Mouse (Mus musculus) limb, embryonic 14.5 days (tissue): ENCODE data around the gene Gm43951. TPM values are rescaled to one million over a fixed set of nuclear protein-coding genes. Genes with fewer than 3 reads are reported as not detected.

ENCODE experiments used
- ATAC-seq: fragments of 200-750 bp; cut with Nextera tagmentation; 2 replicates; pipeline ENCODE4 v1.8.0; 2017; ENCODE audit warnings: low read depth, moderate number of reproducible peaks, moderate TSS enrichment; ENCODE audit not compliant: low FRiP score
- DNase-seq: peaks from one replicate; pipeline ENCODE4 v3.0.0-alpha.2; 2015; ENCODE audit warnings: low spot score
- H3K27ac ChIP-seq: fragments of 300-500 bp; sonication (generic); replicated peaks from 2 replicates; pipeline ENCODE4 v1.5.1; 2014; ENCODE audit warnings: low read depth, mild to moderate bottlenecking, low read length, moderate library complexity, mixed read lengths
- H3K27me3 ChIP-seq: fragments of 300-500 bp; sonication (generic); 2 replicates; pipeline ENCODE4 v1.6.1; 2014; ENCODE audit warnings: low read length, mixed read lengths; ENCODE audit not compliant: control insufficient read depth, insufficient read depth
- H3K36me3 ChIP-seq: fragments of 300-500 bp; sonication (generic); 2 replicates; pipeline ENCODE4 v1.6.1; 2014; ENCODE audit warnings: mild to moderate bottlenecking, low read length, moderate library complexity, mixed read lengths; ENCODE audit not compliant: control insufficient read depth, insufficient read depth
- H3K4me1 ChIP-seq: fragments of 300-500 bp; sonication (generic); 2 replicates; pipeline ENCODE4 v1.6.1; 2014; ENCODE audit warnings: antibody characterized with exemption, low read length, mixed read lengths; ENCODE audit not compliant: control insufficient read depth, insufficient read depth
- H3K4me2 ChIP-seq: fragments of 300-500 bp; sonication (generic); replicated peaks from 2 replicates; pipeline ENCODE4 v1.6.1; 2014; ENCODE audit warnings: low read depth, mild to moderate bottlenecking, low read length, moderate library complexity; ENCODE audit not compliant: severe bottlenecking
- H3K4me3 ChIP-seq: fragments of 300-500 bp; sonication (generic); replicated peaks from 2 replicates; pipeline ENCODE4 v1.5.1; 2014; ENCODE audit warnings: low read length
- H3K9ac ChIP-seq: fragments of 300-500 bp; sonication (generic); 2 replicates; pipeline ENCODE4 v1.6.1; 2014; ENCODE audit warnings: mild to moderate bottlenecking, low read depth, low read length, moderate library complexity; ENCODE audit not compliant: severe bottlenecking
- H3K9me3 ChIP-seq: fragments of 300-500 bp; sonication (generic); 2 replicates; pipeline ENCODE4 v1.6.1; 2016; ENCODE audit warnings: low read length; ENCODE audit not compliant: control insufficient read depth
- POLR2A ChIP-seq: fragments of 200-500 bp; IDR thresholded peaks from 2 replicates; pipeline ENCODE4 v1.8.0; 2012; ENCODE audit warnings: inconsistent platforms, mild to moderate bottlenecking, moderate library complexity, borderline replicate concordance; ENCODE audit not compliant: insufficient read depth, insufficient read length; ENCODE audit errors: extremely low read depth
- WGBS: fragments of 180-500 bp; shearing (Covaris S2); extraction: QIAGEN DNeasy Blood & Tissue Kit; methylation state at CpG from one replicate; pipeline ENCODE4 v1.1.7; 2014; 5-methylcytosine and 5-hydroxymethylcytosine counted together
- polyA plus RNA-seq, 2 experiments: library from polyadenylated mRNA; depleted of rRNA in 1 of 2; stranded (reverse) in 1 of 2; unstranded in 1 of 2; fragments of >200 nt; fragmentation: Nextera tagmentation in 1 of 2; extraction: Ambion mirVana in 1 of 2; gene quantifications; 2 replicates each; pipeline versions ENCODE4 v1.2.1 to v1.2.3; 2012 to 2014

The Gm43951 gene
- polyA plus RNA-seq, 2 experiments = 0.12 to 2.4 TPM

- WGBS = 70% methylated on average over 2 of the region's 2 CpGs
- Histone ChIP-seq H3K9me3 (no peaks in the 10 kb centered on the region), H3K4me2 (no peak overlapping the region), H3K36me3 (peaks cover 71% of the 10 kb centered on the region), H3K4me3 (no peak overlapping the region), H3K27ac (no peak overlapping the region), H3K9ac (no peak overlapping the region), H3K4me1 (no peaks in the 10 kb centered on the region), H3K27me3 (no peaks in the 10 kb centered on the region)
- DNase-seq (no peak), ATAC-seq (no peak)
- no peak for TF ChIP-seq POLR2A
Measured at GRCm38 (mm10) chr11:72163198-72163597, 43.4 kb downstream of the Gm43951 start.

- ATAC-seq = no peak
Measured at GRCm38 (mm10) chr11:72156624-72157023, 50.0 kb downstream of the Gm43951 start.

GRCm38 (mm10) chr11:72155981-72156428 is 50.6 kb downstream of the Gm43951 start:
- no peak overlapping the region for H3K4me2 ChIP-seq
- H3K36me3 ChIP-seq = peaks cover 46% of the 10 kb centered on the region
- H3K27me3 ChIP-seq = no peaks in the 10 kb centered on the region
- no peak overlapping the region for H3K4me3 ChIP-seq
- ATAC-seq (no peak), DNase-seq (no peak)
- WGBS = 84% methylated on average over 4 of the region's 4 CpGs
- no peak overlapping the region for H3K27ac ChIP-seq
- no peak overlapping the region for H3K9ac ChIP-seq
- H3K9me3 ChIP-seq = no peaks in the 10 kb centered on the region
- H3K4me1 ChIP-seq = no peaks in the 10 kb centered on the region
- no peak for TF ChIP-seq POLR2A

More at GRCm38 (mm10) chr11:72156624-72157023, 50.0 kb downstream of the Gm43951 start:
- Histone ChIP-seq H3K27ac (no peak overlapping the region), H3K4me1 (no peaks in the 10 kb centered on the region), H3K9me3 (no peaks in the 10 kb centered on the region), H3K27me3 (no peaks in the 10 kb centered on the region), H3K4me3 (no peak overlapping the region), H3K9ac (no peak overlapping the region), H3K4me2 (no peak overlapping the region), H3K36me3 (peaks cover 49% of the 10 kb centered on the region)
- WGBS = 69% methylated on average over 2 of the region's 2 CpGs
- no peak for TF ChIP-seq POLR2A
- DNase-seq = no peak

GRCm38 (mm10) chr11:72155186-72155980 is 51.3 kb downstream of the Gm43951 start:
- no peak overlapping the region for H3K9ac ChIP-seq
- no peaks in the 10 kb centered on the region for H3K27me3 ChIP-seq
- H3K4me1 ChIP-seq = no peaks in the 10 kb centered on the region
- no peak for DNase-seq
- H3K27ac ChIP-seq = no peak overlapping the region
- WGBS = 80% methylated on average over 11 of the region's 11 CpGs
- H3K4me3 ChIP-seq = no peak overlapping the region
- no peak for TF ChIP-seq POLR2A
- H3K4me2 ChIP-seq = no peak overlapping the region
- ATAC-seq = no peak; the same call in 1 of the 2 replicates
- H3K9me3 ChIP-seq = no peaks in the 10 kb centered on the region
- peaks cover 45% of the 10 kb centered on the region for H3K36me3 ChIP-seq

Other genes with a start within 250 kb of the Gm43951 start
- gene Aipl1, start 169.3 kb downstream of the Gm43951 start, polyA plus RNA-seq (2012; rRNA removed) = 0.28 TPM in 2 replicates
- 0.25 TPM in 1 of 2 replicates, not detected in the other for gene Aipl1, start 169.3 kb downstream of the Gm43951 start, polyA plus RNA-seq (2014; fragmentation: Nextera tagmentation; extraction: Ambion mirVana)
- 59.1 and 68.2 TPM in 2 replicates for gene Pimreg, start 164.8 kb downstream of the Gm43951 start, polyA plus RNA-seq (2012; rRNA removed)
- 87.9 and 88.8 TPM in 2 replicates for gene Pimreg, start 164.8 kb downstream of the Gm43951 start, polyA plus RNA-seq (2014; fragmentation: Nextera tagmentation; extraction: Ambion mirVana)
- 1.0 and 1.2 TPM in 2 replicates for gene Pitpnm3, start 71.1 kb downstream of the Gm43951 start, polyA plus RNA-seq (2012; rRNA removed)
- gene Pitpnm3, start 71.1 kb downstream of the Gm43951 start, polyA plus RNA-seq (2014; fragmentation: Nextera tagmentation; extraction: Ambion mirVana) = 0.28 and 0.40 TPM in 2 replicates
- 15.3 and 19.2 TPM in 2 replicates for gene 4933427D14Rik, start 619 bp upstream of the Gm43951 start, polyA plus RNA-seq (2012; rRNA removed)
- 11.1 and 15.6 TPM in 2 replicates for gene 4933427D14Rik, start 619 bp upstream of the Gm43951 start, polyA plus RNA-seq (2014; fragmentation: Nextera tagmentation; extraction: Ambion mirVana)
- 86.9 and 133 TPM in 2 replicates for gene Txndc17, start 707 bp upstream of the Gm43951 start, polyA plus RNA-seq (2012; rRNA removed)
- 235 and 239 TPM in 2 replicates for gene Txndc17, start 707 bp upstream of the Gm43951 start, polyA plus RNA-seq (2014; fragmentation: Nextera tagmentation; extraction: Ambion mirVana)
- gene Med31, start 8.8 kb upstream of the Gm43951 start, polyA plus RNA-seq (2012; rRNA removed) = 32.9 and 33.2 TPM in 2 replicates
- 39.0 and 46.2 TPM in 2 replicates for gene Med31, start 8.8 kb upstream of the Gm43951 start, polyA plus RNA-seq (2014; fragmentation: Nextera tagmentation; extraction: Ambion mirVana)
- 5.6 and 7.5 TPM in 2 replicates for gene Slc13a5, start 60.4 kb upstream of the Gm43951 start, polyA plus RNA-seq (2012; rRNA removed)
- 1.7 and 3.0 TPM in 2 replicates for gene Slc13a5, start 60.4 kb upstream of the Gm43951 start, polyA plus RNA-seq (2014; fragmentation: Nextera tagmentation; extraction: Ambion mirVana)
- 1.1 and 2.9 TPM in 2 replicates for gene Xaf1, start 94.8 kb upstream of the Gm43951 start, polyA plus RNA-seq (2012; rRNA removed)
- 1.9 and 2.0 TPM in 2 replicates for gene Xaf1, start 94.8 kb upstream of the Gm43951 start, polyA plus RNA-seq (2014; fragmentation: Nextera tagmentation; extraction: Ambion mirVana)
- gene Fbxo39, start 107.6 kb upstream of the Gm43951 start, polyA plus RNA-seq (2012; rRNA removed) = not detected in 2 replicates
- not detected in 2 replicates for gene Fbxo39, start 107.6 kb upstream of the Gm43951 start, polyA plus RNA-seq (2014; fragmentation: Nextera tagmentation; extraction: Ambion mirVana)
- 0.87 and 1.3 TPM in 2 replicates for gene Tekt1, start 155.6 kb upstream of the Gm43951 start, polyA plus RNA-seq (2012; rRNA removed)
- 1.5 and 2.2 TPM in 2 replicates for gene Tekt1, start 155.6 kb upstream of the Gm43951 start, polyA plus RNA-seq (2014; fragmentation: Nextera tagmentation; extraction: Ambion mirVana)
- 23.9 and 24.2 TPM in 2 replicates for gene Smtnl2, start 204.9 kb upstream of the Gm43951 start, polyA plus RNA-seq (2012; rRNA removed)
- 31.9 and 33.2 TPM in 2 replicates for gene Smtnl2, start 204.9 kb upstream of the Gm43951 start, polyA plus RNA-seq (2014; fragmentation: Nextera tagmentation; extraction: Ambion mirVana)
- 4.6 and 4.9 TPM in 2 replicates for gene Ggt6, start 228.7 kb upstream of the Gm43951 start, polyA plus RNA-seq (2012; rRNA removed)
- 4.8 and 5.9 TPM in 2 replicates for gene Ggt6, start 228.7 kb upstream of the Gm43951 start, polyA plus RNA-seq (2014; fragmentation: Nextera tagmentation; extraction: Ambion mirVana)
- 103 and 110 TPM in 2 replicates for gene Mybbp1a, start 234.5 kb upstream of the Gm43951 start, polyA plus RNA-seq (2012; rRNA removed)
- gene Mybbp1a, start 234.5 kb upstream of the Gm43951 start, polyA plus RNA-seq (2014; fragmentation: Nextera tagmentation; extraction: Ambion mirVana) = 123 and 127 TPM in 2 replicates